Mouse (Mus musculus) embryonic facial prominence, embryonic 11.5 days (tissue): ENCODE data around the gene Nbea. TPM values are rescaled to one million over a fixed set of nuclear protein-coding genes. Genes with fewer than 3 reads are reported as not detected.
A peak's percentile ranks its signal among the peaks of the same experiment; 100 is the strongest.

Experiments
- ATAC-seq: fragments of 200-750 bp; cut with Nextera tagmentation; replicated peaks from 2 replicates; pipeline ENCODE4 v1.8.0; 2017; ENCODE audit warnings: low read depth; ENCODE audit not compliant: insufficient number of reproducible peaks, low FRiP score, low TSS enrichment
- DNase-seq: peaks from one replicate; pipeline ENCODE4 v3.0.0-alpha.2; 2015; ENCODE audit warnings: low spot score
- H3K27ac ChIP-seq: fragments of 300-500 bp; sonication (generic); replicated peaks from 2 replicates; pipeline ENCODE4 v1.5.1; 2014; ENCODE audit warnings: mild to moderate bottlenecking, low read depth, low read length, control low read depth
- H3K27me3 ChIP-seq: fragments of 300-500 bp; sonication (generic); 2 replicates; pipeline ENCODE4 v1.6.1; 2014; ENCODE audit warnings: mild to moderate bottlenecking, low read length, moderate library complexity, mixed read lengths; ENCODE audit not compliant: control insufficient read depth, insufficient read depth
- H3K36me3 ChIP-seq: fragments of 300-500 bp; sonication (generic); replicated peaks from 2 replicates; pipeline ENCODE4 v1.6.1; 2014; ENCODE audit warnings: low read depth, mild to moderate bottlenecking, low read length, moderate library complexity, mixed read lengths; ENCODE audit not compliant: control insufficient read depth, insufficient read depth
- H3K4me1 ChIP-seq: fragments of 300-500 bp; sonication (generic); 2 replicates; pipeline ENCODE4 v1.6.1; 2014; ENCODE audit warnings: low read length, mixed read lengths; ENCODE audit not compliant: control insufficient read depth, insufficient read depth
- H3K4me2 ChIP-seq: fragments of 300-500 bp; sonication (generic); 2 replicates; pipeline ENCODE4 v1.6.1; 2014; ENCODE audit warnings: low read depth, mild to moderate bottlenecking, control low read depth, low read length, moderate library complexity
- H3K4me3 ChIP-seq: fragments of 300-500 bp; sonication (generic); 2 replicates; pipeline ENCODE4 v1.5.1; 2014; ENCODE audit warnings: low read depth, low read length, control low read depth
- H3K9ac ChIP-seq: fragments of 300-500 bp; sonication (generic); replicated peaks from 2 replicates; pipeline ENCODE4 v1.6.1; 2014; ENCODE audit warnings: mild to moderate bottlenecking, control low read depth, low read length
- H3K9me3 ChIP-seq: fragments of 300-500 bp; sonication (generic); replicated peaks from 2 replicates; pipeline ENCODE4 v1.6.1; 2016; ENCODE audit warnings: mild to moderate bottlenecking, low read length, inconsistent platforms, mixed read lengths; ENCODE audit not compliant: control insufficient read depth
- WGBS: fragments of 180-500 bp; shearing (Covaris S2); extraction: QIAGEN DNeasy Blood & Tissue Kit; methylation state at CpG from one replicate; pipeline ENCODE4 v1.1.7; 2014; 5-methylcytosine and 5-hydroxymethylcytosine counted together
- polyA plus RNA-seq: library from polyadenylated mRNA; unstranded; fragments of >200 nt; fragmentation: Nextera tagmentation; extraction: Ambion mirVana; gene quantifications from 2 replicates; pipeline ENCODE4 v1.2.1, GENCODE M21; 2014

Gene Nbea
- polyA plus RNA-seq, 1 experiment from 2014 or later, result 22.6 TPM

GRCm38 (mm10) chr3:55751363-55751762, 432.1 kb downstream of the Nbea start:
- Histone ChIP-seq H3K9ac (no peak overlapping the region), H3K27ac (no peak overlapping the region), H3K9me3 (no peaks in the 10 kb centered on the region), H3K36me3 (no peaks in the 10 kb centered on the region), H3K4me1 (peaks cover 3% of the 10 kb centered on the region; the same call in 1 of the 2 replicates), H3K27me3 (no peaks in the 10 kb centered on the region), H3K4me2 (no peak overlapping the region), H3K4me3 (no peak overlapping the region)
- ATAC-seq, result no peak; the same call in 1 of the 2 replicates
- WGBS, result 30% methylated on average over 5 of the region's 5 CpGs
- DNase-seq, result peak; percentile 38

DNA sequence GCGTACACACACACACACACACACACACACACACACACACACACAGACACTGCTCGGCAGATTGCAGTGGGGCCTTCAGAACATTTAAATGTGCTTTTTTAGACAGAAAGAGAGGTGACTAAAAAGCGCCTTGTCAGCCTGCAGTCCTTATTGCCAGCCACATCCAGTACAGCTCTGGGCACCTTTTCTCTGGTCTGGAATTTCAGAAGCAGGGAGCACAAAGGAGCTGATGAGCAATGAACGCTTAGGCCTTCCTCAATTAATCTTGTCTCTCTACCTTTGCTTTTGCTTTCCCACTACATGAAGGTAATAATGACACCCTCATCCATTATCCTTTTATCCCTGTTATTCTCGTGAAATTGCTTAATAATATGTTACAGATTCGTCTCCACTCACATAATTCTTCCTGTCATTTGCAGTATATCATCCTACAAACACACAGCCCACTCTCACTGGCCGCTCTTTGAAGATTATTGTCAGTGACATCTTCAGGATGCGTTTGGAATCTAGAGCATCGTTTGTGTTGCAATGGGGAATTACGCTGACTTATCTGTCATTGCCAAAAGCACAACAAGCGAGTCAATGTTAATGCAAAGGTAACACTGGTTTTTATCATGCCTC, 432.9 kb downstream of the Nbea start:
- Histone ChIP-seq H3K9ac (no peak overlapping the region), H3K27me3 (no peaks in the 10 kb centered on the region), H3K4me2 (no peak overlapping the region), H3K9me3 (no peaks in the 10 kb centered on the region), H3K27ac (no peak overlapping the region), H3K4me1 (no peaks in the 10 kb centered on the region), H3K4me3 (no peak overlapping the region), H3K36me3 (no peaks in the 10 kb centered on the region)
- DNase-seq, result no peak
- 56% methylated on average over 11 of the region's 11 CpGs for WGBS
- ATAC-seq, result no peak

DNA sequence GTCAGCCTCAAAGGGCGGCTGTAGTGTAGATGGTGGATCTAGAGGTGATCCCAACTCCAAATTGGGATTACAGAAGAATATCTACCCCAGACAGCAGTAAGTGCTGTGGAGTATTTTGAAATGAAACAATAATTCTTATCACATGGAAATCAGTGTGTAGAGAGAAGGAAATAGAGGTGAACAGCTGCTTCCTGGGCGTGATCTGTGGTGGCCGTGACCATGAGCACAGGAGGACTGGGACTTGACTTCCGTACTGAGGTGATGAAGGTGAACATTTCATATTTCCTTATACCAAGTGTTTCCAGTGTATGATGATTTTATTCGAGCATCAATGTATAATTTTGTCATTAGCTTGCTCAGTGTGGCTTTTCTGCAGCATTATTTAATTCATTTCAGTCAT, 439.6 kb downstream of the Nbea start:
- no peaks in the 10 kb centered on the region for H3K36me3 ChIP-seq
- DNase-seq (no peak), ATAC-seq (no peak)
- H3K4me3 ChIP-seq, result no peak overlapping the region
- 79% methylated on average over 5 of the region's 5 CpGs for WGBS
- H3K9me3 ChIP-seq, result no peaks in the 10 kb centered on the region
- no peak overlapping the region for H3K27ac ChIP-seq
- H3K27me3 ChIP-seq, result no peaks in the 10 kb centered on the region
- H3K4me1 ChIP-seq, result no peaks in the 10 kb centered on the region
- no peak overlapping the region for H3K9ac ChIP-seq
- no peak overlapping the region for H3K4me2 ChIP-seq

GRCm38 (mm10) chr3:55742654-55743053, 440.8 kb downstream of the Nbea start:
- 76% methylated on average over 4 of the region's 4 CpGs for WGBS
- Histone ChIP-seq H3K9me3 (no peaks in the 10 kb centered on the region), H3K4me2 (no peak overlapping the region), H3K9ac (no peak overlapping the region), H3K27me3 (no peaks in the 10 kb centered on the region), H3K4me1 (no peaks in the 10 kb centered on the region), H3K36me3 (no peaks in the 10 kb centered on the region), H3K4me3 (no peak overlapping the region), H3K27ac (no peak overlapping the region)
- DNase-seq, result no peak
- ATAC-seq, result no peak

DNA sequence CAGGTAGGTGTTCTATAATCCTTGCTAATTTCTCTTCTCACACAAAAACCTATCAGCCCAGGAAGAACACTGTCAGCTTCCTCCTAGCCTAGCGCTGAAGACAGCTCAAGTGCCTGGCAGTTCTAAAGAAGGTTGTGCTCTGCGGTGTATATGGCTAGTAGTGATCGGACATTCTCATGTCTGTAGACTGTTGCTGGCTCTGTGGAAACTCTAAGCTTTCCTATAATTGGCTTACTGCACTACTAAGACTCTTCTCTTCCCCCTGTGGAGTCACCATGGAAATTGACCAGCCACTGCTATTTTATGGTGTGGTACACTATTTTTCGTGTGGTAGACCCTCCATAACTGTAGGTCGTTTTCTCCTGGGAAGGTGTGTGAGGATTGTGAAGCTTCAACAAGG, 441.3 kb downstream of the Nbea start:
- ATAC-seq (no peak), DNase-seq (no peak)
- Histone ChIP-seq H3K27me3 (no peaks in the 10 kb centered on the region), H3K36me3 (no peaks in the 10 kb centered on the region), H3K4me2 (no peak overlapping the region), H3K4me3 (no peak overlapping the region), H3K27ac (no peak overlapping the region), H3K9ac (no peak overlapping the region), H3K9me3 (no peaks in the 10 kb centered on the region), H3K4me1 (no peaks in the 10 kb centered on the region)
- WGBS, result 85% methylated on average over 5 of the region's 5 CpGs

- no peaks in the 10 kb centered on the region for H3K27me3 ChIP-seq
- H3K36me3 ChIP-seq, result no peaks in the 10 kb centered on the region
- no peak overlapping the region for H3K9ac ChIP-seq
- H3K4me1 ChIP-seq, result no peaks in the 10 kb centered on the region
- DNase-seq (no peak), ATAC-seq (no peak)
- H3K4me2 ChIP-seq, result no peak overlapping the region
- 65% methylated on average over 6 of the region's 6 CpGs for WGBS
- no peak overlapping the region for H3K4me3 ChIP-seq
- no peaks in the 10 kb centered on the region for H3K9me3 ChIP-seq
- no peak overlapping the region for H3K27ac ChIP-seq
These were observed 442.1 kb downstream of the Nbea start for GRCm38 (mm10) chr3:55741428-55741827.

DNA sequence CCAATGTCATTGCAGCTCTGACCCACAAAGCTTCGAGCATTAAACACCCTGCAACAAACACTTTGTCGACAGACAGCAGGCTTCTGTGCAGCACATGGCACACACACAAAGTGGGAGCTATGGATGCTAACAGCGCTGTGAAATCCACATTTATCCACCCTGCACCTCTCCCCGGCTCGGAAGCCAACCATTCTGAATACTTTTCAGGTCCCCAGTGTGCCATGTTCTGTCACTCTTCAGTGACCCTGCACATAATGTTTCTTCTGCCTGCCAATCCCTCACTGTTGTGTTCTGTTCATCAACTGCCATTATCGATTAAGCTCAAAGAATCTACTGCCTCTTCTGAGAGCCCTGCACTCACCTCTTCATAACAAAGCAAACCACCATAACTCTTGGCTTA, 449.8 kb downstream of the Nbea start:
- H3K36me3 ChIP-seq, result no peaks in the 10 kb centered on the region
- DNase-seq (no peak), ATAC-seq (no peak)
- H3K27me3 ChIP-seq, result no peaks in the 10 kb centered on the region
- H3K9ac ChIP-seq, result no peak overlapping the region
- no peak overlapping the region for H3K27ac ChIP-seq
- H3K4me2 ChIP-seq, result no peak overlapping the region
- WGBS, result 76% methylated on average over 6 of the region's 6 CpGs
- no peaks in the 10 kb centered on the region for H3K4me1 ChIP-seq
- no peaks in the 10 kb centered on the region for H3K9me3 ChIP-seq
- no peak overlapping the region for H3K4me3 ChIP-seq

- DNase-seq, result no peak
- no peak overlapping the region for H3K9ac ChIP-seq
- H3K4me2 ChIP-seq, result no peak overlapping the region
- H3K36me3 ChIP-seq, result no peaks in the 10 kb centered on the region
- H3K27ac ChIP-seq, result no peak overlapping the region
- no peaks in the 10 kb centered on the region for H3K4me1 ChIP-seq
- ATAC-seq, result no peak
- H3K9me3 ChIP-seq, result no peaks in the 10 kb centered on the region
- H3K27me3 ChIP-seq, result no peaks in the 10 kb centered on the region
- 62% methylated on average over 5 of the region's 5 CpGs for WGBS
- no peak overlapping the region for H3K4me3 ChIP-seq
These were observed 453.0 kb downstream of the Nbea start for GRCm38 (mm10) chr3:55730549-55730948.
